Mouse (Mus musculus) left cerebral cortex, adult 11 months (tissue): ENCODE data around the gene Ypel2.

Experiments
- DNase-seq: peaks from one replicate; pipeline ENCODE4 v3.0.0; 2022; ENCODE audit warnings: low spot score

Gene Ypel2

GRCm38 (mm10) chr11:86895567-86895966, 97.9 kb downstream of the Ypel2 start:
- no peak for DNase-seq

GRCm38 (mm10) chr11:86895156-86895555, 98.4 kb downstream of the Ypel2 start:
- no peak for DNase-seq

GRCm38 (mm10) chr11:86894171-86894577, 99.3 kb downstream of the Ypel2 start:
- peak; percentile 73 for DNase-seq

GRCm38 (mm10) chr11:86892996-86893670, 100.4 kb downstream of the Ypel2 start:
- DNase-seq: no peak
